Mouse (Mus musculus) frontal cortex, adult 2 months (tissue): Measurements from ENCODE around the gene Fhad1. TPM values are rescaled to one million over a fixed set of nuclear protein-coding genes. Genes with fewer than 3 reads are reported as not detected.
A peak's percentile ranks its signal among the peaks of the same experiment; 100 is the strongest.

ENCODE experiments used
- DNase-seq, 2 experiments: peaks; one replicate each; pipeline ENCODE4 v3.0.0; 2022; ENCODE audit warnings: low spot score in 1 of 2; ENCODE audit errors: extremely low spot score in 1 of 2
- polyA plus RNA-seq: library from polyadenylated mRNA; depleted of rRNA; stranded (reverse); fragments of >200 nt; gene quantifications from 2 replicates; pipeline ENCODE4 v1.2.3, GENCODE M21; 2012

The Fhad1 gene
- polyA plus RNA-seq, 1 experiment: 9.8 TPM

DNA sequence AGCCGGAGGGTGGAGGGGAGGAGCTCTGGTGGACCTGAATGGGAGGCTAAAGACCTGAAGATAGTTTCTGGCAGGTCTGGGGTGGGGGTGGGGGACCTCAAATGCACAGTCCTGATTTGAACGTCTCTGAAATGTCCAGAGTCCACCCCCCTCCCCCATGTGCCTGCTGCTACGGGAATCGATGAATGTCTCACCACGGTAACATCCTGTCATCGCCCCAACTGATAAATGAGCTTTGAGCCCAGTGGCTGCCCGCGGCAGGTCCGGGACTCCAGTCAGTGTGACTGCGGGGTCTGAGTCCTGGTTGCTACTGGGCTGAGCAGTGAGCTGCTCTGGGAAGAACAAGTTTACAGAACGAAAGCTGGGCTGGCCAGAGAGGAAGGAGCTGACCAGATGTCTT is 72.5 kb downstream of the Fhad1 start:
- DNase-seq: no peak

DNA sequence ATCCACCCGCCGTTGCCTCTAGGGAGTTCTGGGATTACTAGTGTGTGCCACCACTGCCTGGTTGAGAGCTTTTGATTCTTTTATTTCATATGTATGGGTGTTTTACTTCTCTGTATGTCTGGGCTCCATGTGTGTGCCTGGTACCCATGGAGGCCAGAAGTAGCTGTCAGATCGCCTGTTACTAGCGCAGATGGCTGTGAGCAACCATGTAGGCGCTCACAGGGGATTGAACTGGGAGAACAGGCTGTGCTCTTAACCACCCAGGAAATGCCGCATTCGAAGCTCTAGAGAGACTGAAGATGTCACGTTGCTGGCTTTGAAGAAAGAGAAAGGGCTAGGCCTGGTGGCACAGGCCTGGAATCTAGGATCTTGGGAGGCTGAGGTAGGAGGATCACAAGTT is 73.6 kb downstream of the Fhad1 start:
- no peak for DNase-seq

DNA sequence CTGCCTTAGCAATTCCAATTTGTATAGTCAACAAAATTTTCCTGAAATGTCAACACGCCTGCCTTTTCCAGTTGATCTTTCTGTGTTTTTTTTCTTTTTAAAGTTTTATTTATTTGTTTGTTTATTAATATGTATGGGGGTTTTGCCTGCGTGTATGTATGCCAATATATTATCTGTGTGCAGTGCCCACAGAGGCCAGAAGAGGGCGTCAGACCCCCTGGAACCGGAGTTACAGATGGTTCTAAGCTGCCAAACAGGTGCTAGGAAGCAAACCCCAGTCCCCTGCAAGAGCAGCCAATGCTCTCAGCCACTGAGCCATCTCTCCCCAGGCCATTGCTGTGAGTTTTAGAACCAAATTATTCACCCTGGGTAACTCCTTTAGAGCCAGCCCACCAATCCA is 76.3 kb downstream of the Fhad1 start:
- no peak for DNase-seq

DNA sequence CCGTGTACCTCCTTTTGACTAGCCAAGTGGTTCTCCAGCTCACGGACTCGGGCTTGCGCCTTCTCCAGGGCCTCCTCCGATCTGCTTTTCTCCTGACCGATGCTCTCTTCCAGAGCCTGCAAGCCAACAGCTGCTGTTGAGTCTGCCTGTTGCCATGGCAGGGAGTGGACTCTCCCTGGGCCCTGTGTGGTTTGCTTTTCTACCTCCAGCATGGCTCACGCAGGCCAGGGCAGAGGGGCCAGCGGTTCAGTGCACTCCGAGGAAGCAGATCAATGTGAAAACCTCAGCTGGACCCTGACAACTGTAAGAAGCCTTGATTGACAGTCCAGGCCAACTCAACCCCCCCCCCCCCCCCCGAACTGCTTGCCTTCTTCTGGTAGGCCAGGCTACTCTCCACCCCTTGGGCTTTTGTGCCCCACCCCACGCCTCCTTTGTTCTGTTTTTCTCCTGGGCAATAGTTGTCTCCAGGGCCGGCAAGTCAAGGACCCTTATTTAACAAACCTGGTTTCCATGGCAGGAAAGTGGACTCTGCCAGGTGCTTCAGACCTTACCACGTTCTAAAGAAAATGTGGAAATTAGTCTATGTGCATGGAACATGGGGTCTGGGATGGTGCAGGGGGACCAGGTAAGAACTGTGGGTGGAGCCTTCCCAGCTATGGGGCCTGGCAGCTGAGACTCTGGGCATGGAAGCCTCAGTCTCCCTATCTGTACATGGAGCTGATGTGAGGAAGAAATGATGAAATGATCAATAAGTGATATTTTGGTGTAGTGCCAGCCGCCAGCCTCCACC is 81.9 kb downstream of the Fhad1 start:
- DNase-seq: no peak

DNA sequence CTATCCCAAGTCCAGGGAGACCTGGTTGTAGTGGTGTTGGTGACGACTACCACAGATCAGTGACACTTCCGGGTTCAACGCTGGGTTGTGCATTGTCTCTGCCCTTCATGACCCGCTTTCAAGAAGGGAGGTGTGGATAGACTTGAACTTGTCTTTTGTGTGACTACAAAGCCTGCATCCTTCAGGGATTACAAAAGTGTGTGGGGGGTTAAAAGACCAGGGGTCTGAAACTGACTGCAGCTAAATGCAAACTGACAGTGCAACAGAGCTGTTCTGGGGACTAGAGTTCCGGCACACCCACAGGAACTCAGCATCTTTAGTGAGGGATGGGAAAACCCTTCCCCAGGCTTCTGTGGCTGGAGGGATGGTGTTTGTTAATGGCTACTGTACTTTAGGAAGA is 83.4 kb downstream of the Fhad1 start:
- no peak for DNase-seq

DNA sequence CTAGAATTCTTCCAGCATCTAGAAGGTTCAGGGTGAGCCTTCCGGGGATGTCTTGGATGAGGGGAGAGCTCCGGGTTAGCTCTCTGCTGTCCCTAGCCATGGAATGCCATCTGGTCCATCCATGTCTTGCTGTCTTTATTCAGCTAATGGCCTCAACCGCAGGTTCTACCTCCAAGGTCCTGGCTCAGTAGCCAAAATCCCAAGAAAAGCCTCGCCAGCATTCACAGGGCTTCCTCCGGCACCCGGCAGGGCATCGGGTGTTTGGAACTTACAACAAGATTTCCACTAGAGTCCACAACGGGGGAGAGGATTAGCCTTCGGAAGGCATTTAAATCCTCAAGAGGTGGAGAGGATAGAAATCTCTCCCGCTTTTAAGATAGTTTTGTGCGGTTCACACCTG is 84.9 kb downstream of the Fhad1 start:
- DNase-seq: no peak

DNA sequence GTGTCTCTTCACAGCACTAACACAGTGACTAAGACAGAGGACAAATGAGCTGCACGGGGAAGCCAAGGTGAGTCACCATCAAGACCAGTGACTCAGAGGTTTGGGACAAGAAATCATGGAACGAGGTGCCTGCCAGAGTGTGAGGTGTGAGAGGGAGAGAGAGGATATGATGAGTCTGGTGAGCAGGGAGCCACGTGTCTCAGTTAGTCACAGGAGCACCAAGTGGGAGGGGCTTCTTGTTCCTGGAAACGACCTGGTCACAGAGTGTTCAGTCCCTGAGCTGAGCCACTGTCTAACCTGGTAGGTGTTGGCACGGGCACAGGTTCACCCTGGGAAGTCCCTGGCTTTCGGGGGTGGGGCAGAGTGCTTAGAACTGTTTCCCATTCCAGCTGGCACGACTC is 86.0 kb downstream of the Fhad1 start:
- peak; percentile 42 to 66 for DNase-seq

DNA sequence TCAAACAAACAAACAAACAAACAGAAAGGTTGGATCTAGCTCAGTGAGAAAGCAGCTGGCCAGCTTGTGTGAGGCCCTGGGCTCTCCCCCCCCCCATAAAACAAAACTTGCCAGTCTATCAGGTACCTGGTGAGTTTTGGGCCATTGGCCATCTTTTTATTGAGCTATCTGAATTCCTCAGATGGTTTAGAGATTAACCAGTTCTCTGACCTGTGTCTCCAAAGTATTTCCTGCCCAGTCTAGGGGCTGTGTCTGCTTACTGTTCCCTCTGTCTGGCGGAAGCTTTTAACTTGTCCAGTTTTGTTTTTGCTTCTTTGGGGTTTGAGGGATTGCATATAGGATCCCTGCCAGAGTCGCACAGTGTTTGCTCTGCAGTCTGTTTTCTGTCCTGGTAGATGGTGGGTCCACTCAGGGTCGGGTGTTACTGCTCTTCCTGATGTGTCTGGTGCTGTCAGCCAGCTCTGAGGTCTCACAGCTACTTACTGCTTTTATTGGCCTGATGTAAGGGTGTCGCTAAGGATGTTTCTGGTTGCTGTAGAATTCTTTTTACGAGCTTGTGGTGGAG is 89.0 kb downstream of the Fhad1 start:
- DNase-seq: no peak

DNA sequence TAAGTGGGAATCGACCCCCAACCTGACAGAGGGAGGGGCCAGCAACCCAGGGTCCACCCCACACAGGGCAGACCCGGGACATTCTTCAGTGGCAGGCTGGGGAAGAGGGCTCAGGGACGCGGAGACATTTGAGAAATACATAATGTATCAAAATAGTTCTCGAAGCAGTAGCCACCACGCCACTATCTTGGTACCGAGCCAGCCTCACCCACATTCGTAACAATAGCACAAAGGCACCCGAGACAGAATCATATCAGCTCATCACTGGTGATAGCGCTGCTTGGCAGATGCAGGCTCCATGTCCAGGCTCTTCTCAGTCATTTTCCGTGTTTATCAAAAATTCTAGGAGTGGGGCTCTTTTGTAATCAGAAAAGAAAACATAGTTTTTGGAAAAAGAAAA is 90.9 kb downstream of the Fhad1 start:
- DNase-seq: peak in 1 of 2 experiments; percentile 26

DNA sequence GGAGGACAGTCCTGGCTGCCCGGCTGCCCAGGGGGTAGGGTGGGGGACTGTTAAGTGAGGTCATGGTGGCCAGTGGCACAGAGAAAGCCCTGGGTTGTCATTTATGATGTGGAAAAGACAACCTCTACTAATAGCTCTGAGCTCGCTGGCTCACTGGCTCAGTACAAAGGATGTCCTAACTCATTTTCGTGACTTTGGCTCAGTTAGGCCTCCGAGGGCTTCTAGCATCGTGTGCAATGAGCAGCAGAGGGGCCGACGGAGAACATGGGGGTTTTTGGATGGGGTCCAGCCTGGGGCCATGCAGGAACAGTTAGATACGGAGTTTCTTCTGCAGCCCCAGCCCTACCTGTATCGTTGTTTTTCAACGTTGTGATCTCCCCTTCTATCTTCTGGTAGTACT is 94.5 kb downstream of the Fhad1 start:
- DNase-seq: no peak

DNA sequence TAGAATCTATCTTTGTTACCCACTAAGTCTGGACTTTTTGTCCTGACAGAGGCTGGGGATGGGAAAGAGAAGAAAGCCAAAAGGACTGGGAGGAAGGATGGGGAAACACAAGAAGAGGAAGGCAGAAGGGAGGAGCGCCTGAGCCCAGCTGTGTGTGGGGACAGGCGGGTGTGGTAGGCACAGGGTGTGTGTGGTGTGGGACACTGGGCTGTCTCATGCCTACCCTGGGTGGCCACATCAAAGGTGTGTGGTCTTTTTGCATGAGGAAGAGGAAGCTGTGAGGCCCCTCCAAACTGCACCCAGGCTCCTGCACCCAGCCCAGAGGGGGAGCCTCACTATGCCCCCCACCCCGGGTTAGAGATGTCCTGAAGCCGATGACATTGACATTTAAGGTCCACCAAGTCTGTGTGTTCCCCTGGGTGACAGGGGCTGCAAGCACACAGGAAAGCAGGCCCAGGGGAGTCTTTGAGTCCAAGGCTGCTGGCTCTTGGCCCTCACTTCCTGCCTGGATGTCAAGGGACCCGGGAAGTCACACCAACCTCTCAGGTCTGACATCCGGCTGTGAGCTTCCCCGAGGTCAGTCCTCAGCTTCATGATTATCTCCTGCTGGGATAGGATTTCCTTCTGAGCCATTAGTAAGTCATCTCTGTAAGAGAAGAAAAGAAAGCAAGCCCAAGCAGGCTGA is 97.0 kb downstream of the Fhad1 start:
- DNase-seq: no peak

DNA sequence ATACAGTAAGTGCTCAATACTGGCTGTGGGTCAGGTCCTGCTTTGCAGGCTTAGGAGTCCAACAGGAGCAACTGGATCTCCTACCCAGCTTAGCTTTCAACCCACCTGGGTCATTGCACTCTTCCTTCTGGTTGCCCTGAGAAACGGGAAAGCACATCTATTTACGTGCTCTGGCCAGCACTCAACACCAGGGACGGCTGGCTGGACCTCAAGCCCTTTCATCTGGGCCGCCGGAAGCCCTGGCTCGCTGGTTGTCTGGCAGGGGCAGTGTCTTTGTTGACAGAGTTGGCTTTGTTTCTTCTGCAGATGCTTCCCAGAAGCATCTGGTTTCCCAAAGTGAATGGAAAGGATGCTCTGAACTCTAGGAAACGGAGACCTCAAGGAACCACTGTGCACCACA is 100.8 kb downstream of the Fhad1 start:
- peak in 1 of 2 experiments; percentile 28 for DNase-seq

DNA sequence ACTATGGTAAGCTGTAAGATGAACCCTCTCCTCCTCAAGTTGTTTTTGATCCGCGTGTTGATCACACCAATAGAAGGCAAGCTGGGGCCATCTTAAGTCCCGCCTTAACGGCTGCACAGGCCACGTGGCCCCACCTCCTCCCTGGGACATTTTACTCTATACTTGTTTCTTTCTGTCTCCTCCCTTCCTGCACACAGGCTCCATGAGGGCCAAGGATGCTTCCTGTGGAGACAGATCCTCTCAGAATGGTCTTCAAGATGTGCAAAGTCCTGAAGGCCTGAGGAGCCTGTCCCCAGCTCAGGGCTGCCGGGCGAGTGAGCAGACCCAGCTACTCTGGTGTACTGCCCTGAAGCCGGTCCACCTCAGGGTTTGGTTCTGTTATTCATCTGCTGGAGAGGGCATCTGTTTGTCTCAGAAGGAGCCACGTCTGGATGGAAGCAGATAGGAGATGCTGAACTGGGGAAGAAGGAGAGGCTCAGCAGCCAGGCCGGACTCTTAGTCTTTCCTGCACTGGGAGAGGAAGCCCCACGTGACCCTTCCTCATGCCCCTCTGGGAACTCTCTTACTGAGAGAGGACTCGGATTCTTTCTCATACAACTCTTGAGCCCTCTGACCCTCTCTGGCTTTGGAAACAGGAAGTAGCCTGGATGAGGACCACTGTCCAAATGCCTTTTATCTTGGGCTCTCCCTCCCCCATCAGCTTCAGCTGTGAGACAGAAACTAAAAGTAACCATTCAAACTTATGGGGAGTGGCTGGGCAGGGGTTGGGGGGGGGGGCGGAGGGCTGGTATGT is 101.5 kb downstream of the Fhad1 start:
- DNase-seq: no peak

DNA sequence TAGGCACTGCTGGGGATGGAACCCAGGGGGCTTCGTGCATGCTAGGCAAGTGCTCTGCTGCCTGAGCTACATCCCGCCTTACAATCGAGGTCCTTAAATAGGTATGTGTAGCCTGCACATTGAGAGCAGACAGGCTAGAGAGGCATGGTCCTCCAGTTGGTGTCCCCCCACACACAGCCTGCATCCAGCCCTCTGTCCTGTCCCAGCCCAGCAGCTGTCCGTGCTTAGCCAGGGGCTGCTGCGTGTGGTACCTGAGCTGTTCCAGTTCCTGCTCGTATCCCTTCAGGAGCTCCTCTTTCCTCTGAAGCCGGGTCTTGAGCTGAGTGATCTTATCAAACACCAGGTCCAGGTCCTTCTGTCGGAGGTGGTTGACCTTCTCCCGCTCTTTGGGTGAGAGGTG is 110.2 kb downstream of the Fhad1 start:
- no peak for DNase-seq

DNA sequence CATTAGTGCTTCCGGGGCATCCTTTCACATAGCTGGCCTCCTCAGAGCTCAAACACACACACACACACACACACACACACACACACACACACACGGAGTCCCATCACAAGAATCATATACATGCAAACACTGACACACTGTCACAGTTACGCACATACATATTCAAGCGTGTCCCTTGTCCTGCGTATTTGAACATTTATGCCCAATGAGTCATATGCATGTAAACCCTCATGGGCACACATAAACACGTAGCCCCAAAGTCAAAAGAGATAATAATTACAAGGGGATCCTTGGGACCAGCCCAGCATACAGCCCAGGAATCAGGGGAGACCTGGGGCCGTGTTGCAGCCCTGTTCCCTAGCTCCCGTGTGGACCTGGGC is 112.4 kb downstream of the Fhad1 start:
- DNase-seq: no peak

DNA sequence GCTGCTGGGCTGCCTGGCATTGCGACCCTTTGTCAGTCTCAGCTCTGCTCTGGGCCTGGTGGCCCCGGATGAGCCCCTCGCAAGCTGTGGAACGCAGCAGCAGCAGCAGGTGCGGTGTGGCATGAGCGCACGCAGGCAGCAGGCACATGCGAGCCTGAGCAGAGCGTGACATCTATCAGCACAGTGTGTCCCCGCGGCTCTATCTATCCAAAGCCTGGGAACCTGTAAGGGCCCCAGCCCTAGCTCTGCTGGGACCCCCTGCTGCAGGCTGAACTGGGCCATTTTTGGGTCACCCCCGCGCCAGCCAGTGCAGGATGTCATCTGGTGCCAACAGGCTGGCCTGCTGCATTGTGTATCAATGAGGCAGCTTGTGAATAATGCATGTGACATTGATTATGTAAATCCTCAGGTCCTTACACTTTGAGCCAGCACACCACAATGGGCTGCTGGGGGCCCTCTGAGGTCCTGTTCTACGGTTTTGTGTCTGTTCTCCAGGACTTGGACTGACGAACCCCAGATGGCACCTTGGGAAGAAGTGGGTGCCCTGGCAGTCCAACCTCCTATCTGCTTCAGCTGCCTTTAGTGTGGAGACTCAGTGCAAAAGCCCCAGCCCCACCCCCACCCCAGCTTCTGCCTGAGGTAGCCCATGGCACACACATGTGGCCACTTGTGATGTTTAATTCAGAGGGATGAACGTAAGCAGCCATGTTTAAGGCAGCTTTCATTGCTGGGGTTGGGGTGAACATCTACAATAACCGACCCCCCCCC is 113.0 kb downstream of the Fhad1 start:
- DNase-seq: no peak

DNA sequence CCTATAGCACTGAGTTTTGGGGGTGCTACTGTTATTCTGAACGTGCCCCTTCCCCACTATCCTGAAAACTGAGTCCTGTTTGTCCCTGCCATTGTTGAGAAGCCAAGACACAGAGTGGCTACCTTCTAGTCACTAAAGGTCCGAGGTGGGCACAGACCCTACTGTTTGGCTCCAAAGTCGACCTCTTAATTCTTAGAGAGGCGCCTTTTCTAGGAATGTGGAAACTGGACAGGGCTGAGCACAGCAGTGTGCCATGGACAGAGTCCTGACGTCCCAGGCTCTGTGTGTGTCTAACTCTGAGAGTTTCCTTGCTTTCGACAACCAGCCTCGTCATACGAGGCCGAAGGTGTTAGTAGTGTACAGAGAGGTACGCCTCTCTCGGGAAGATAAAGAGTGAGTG is 114.5 kb downstream of the Fhad1 start:
- no peak for DNase-seq

DNA sequence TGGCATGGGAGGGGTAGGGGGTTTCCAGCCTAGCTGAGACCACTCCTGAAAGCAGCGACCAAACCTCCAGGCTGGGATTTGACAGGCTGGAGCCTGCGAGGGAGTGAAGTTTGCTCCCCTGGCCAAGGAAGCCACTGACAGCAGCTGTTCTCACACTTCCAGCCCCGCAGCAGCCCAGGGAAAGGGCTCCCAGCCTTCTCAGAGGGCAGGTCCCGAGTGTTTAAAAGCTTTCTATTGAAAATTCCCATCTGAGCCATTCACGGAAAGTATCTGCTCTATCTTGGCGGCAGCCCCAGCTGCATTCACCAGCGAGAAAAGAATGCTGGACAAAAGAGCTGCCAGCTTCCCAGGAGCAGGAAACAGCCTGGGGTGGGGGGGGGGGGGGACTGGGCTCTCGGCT is 114.9 kb downstream of the Fhad1 start:
- DNase-seq: no peak

DNA sequence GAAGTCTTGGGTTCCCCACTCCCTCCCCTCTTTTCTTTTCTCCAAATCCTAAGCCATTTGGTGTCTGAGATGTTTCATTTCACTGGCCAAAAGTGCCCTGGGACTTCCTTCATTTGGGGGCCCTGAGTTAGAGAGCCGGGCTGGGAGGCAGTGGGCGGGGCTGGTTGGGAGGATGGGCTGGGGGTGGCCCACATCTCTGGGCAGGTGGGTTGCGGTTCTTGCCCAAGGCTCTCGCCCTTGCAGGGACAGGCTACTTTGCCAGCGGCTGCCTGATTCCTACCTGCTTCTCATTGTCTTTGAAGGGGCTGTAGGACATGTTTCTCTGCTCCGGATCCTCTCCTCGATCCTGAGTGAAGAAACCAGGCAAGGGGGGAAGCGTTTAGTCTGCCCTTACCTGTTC is 116.0 kb downstream of the Fhad1 start:
- DNase-seq: no peak

DNA sequence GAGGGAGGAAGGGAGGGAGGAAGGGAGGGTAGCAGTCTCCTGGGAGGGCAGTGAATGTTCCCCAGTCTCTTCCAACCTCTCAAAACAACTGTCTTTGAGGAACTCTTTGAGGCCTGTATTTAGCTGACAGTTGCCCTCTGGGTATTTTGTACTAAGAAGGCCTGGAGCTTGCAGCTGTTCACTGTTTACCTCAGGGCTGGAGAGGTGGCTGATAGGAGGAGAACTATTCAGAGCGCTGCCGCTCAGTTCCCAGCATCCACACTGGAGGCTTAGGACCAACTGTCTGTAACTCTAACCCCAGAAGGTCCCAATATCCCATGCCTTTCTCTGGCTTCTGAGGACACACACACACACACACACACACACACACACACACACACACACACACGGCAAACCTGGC is 117.0 kb downstream of the Fhad1 start:
- no peak for DNase-seq

DNA sequence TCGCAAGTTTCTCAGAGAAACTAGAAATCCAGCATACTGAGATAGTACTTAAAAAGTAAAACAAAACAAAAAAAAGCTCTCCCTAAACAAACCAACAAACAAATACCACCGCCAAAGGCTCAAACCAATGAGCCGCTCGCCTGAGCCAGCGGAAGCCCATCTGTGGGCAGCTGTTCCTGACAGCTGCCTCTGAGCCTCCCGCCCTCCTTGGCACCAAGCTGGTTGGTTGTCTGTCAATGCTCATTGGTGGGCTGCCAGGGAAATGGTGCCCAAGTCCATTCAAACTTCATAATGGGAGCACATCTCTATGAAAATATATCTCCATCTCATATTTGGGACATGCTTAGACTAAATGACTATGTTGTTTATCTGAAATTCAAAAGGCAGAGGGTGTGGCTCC is 117.7 kb downstream of the Fhad1 start:
- no peak for DNase-seq
